Mouse (Mus musculus) lung, postnatal 25 days (tissue): ENCODE results near the gene Nwd1.
"Not testable (repeated sequence)": the region's sequence is repeated elsewhere in the genome, so short reads cannot be mapped to it uniquely, and the experiment has no call there.

Experiments
- DNase-seq: peaks from one replicate; pipeline ENCODE4 v3.0.0; 2022; ENCODE audit warnings: low spot score

Gene Nwd1

GRCm38 (mm10) chr8:72646060-72646767 lies at the start of gene Nwd1:
Gene Nwd1 (plus strand): TSS chr8:72646711.
- peak; percentile 48 for DNase-seq

- DNase-seq: no peak
These were observed 3.6 kb upstream of the Nwd1 start for GRCm38 (mm10) chr8:72642885-72643284.

GRCm38 (mm10) chr8:72644601-72645000 lies 1.9 kb upstream of the Nwd1 start:
- no peak for DNase-seq

GRCm38 (mm10) chr8:72646768-72647143 lies 245 bp downstream of the Nwd1 start:
- no peak for DNase-seq

GRCm38 (mm10) chr8:72650697-72651096 lies 4.2 kb downstream of the Nwd1 start:
- no peak for DNase-seq

GRCm38 (mm10) chr8:72654565-72655521 lies 8.3 kb downstream of the Nwd1 start:
- no peak for DNase-seq

- DNase-seq: no peak
These were observed 9.0 kb downstream of the Nwd1 start for GRCm38 (mm10) chr8:72655522-72655912.

- DNase-seq: no peak
These were observed 13.5 kb downstream of the Nwd1 start for GRCm38 (mm10) chr8:72659967-72660366.

- DNase-seq: peak; percentile 8
These were observed 17.7 kb downstream of the Nwd1 start for GRCm38 (mm10) chr8:72664107-72664652.

- no peak for DNase-seq
These were observed 18.2 kb downstream of the Nwd1 start for GRCm38 (mm10) chr8:72664757-72665156.

GRCm38 (mm10) chr8:72665405-72665804 lies 18.9 kb downstream of the Nwd1 start:
- DNase-seq: no peak

- no peak for DNase-seq
These were observed 22.4 kb downstream of the Nwd1 start for GRCm38 (mm10) chr8:72668925-72669324.

GRCm38 (mm10) chr8:72672802-72673201 lies 26.3 kb downstream of the Nwd1 start:
- DNase-seq: no peak

- DNase-seq: no peak
These were observed 27.7 kb downstream of the Nwd1 start for GRCm38 (mm10) chr8:72674184-72674583.

GRCm38 (mm10) chr8:72676436-72676835 lies 29.9 kb downstream of the Nwd1 start:
- DNase-seq: no peak

- not testable (repeated sequence) for DNase-seq
These were observed 30.3 kb downstream of the Nwd1 start for GRCm38 (mm10) chr8:72676844-72677243.

- DNase-seq: no peak
These were observed 30.8 kb downstream of the Nwd1 start for GRCm38 (mm10) chr8:72677331-72677730.

GRCm38 (mm10) chr8:72680133-72680532 lies 33.6 kb downstream of the Nwd1 start:
- DNase-seq: peak; percentile 51

- no peak for DNase-seq
These were observed 35.7 kb downstream of the Nwd1 start for GRCm38 (mm10) chr8:72682051-72682687.

GRCm38 (mm10) chr8:72683010-72683521 lies 36.6 kb downstream of the Nwd1 start:
- DNase-seq: no peak

- not testable (repeated sequence) for DNase-seq
These were observed 37.1 kb downstream of the Nwd1 start for GRCm38 (mm10) chr8:72683572-72684099.
